Mouse (Mus musculus) cerebellum, adult 8-10 months (tissue): Measurements from ENCODE around the gene Gm35549.
"Not testable (repeated sequence)": the region's sequence is repeated elsewhere in the genome, so short reads cannot be mapped to it uniquely, and the experiment has no call there.

Experiments used
- DNase-seq: peaks from one replicate; pipeline ENCODE4 v3.0.0; 2022

Gene Gm35549

GRCm38 (mm10) chr9:122843760-122844159 is at the start of gene Gm35549:
Gm35549 (minus strand) TSS chr9:122844035.
- DNase-seq, result no peak

DNA sequence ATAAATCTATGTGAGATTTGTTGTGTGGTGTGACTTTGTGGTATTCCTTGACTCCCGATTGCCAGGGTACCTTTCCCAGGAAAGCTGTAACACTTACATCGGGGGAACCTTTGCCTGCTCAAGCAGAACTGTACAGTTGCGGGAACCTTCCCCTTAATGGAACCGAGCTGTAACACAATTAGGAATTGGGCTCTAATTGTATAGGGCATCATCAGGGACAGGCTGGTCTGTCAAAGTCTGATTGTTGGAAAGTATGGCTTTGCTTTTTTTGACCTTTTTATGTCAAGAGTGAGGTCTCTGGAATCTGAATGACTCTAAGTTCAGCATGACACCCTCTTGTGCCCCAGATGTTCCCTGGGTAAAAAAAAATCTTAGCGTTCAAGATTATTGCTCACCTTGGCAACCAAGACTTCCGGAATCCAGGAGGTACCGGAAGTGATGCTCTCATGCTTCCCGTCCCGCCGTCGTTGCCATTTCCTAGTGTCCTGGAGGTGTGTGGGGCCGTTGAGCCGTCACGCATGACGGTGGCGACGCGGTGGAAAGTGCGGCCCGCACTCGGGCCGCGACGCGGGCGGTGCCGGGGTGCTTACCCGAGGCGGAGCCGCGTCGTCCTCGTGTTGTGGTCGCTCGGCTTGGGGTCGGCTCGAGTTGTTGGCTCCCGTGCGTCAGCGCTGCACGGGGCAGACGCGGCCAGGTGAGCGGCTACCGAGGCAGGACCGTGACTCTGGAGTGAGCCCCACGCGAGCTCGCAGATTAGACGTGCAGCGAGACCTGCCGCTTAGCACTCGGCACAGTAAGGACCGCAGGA is 42.7 kb upstream of the Gm35549 start:
- peak; percentile 62 for DNase-seq

GRCm38 (mm10) chr9:122885385-122885784 is 41.5 kb upstream of the Gm35549 start, which contains the start of gene Zkscan7:
Zkscan7 (plus strand) TSS chr9:122885685.
- DNase-seq, result no peak

DNA sequence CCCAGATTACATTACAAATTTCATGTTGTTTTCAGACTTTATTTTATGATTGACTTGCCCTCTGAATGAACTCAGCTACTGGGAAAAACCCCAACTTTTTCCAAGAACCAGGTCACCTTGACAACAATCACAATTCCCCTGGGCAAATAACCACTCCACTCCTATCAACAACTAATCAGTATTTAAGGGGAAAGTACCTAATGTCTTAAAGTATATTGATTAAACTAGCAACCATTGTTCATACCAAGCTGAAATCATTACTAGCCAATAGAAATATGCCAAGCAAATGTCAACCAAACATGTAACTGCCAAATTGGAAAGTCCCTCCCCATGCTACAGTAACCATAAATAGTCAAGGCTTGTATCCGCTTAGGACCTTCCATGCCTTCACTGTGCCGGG is 31.3 kb upstream of the Gm35549 start:
- no peak for DNase-seq

GRCm38 (mm10) chr9:122874653-122875052 is 30.8 kb upstream of the Gm35549 start:
- DNase-seq, result no peak

GRCm38 (mm10) chr9:122872595-122872994 is 28.8 kb upstream of the Gm35549 start:
- no peak for DNase-seq

DNA sequence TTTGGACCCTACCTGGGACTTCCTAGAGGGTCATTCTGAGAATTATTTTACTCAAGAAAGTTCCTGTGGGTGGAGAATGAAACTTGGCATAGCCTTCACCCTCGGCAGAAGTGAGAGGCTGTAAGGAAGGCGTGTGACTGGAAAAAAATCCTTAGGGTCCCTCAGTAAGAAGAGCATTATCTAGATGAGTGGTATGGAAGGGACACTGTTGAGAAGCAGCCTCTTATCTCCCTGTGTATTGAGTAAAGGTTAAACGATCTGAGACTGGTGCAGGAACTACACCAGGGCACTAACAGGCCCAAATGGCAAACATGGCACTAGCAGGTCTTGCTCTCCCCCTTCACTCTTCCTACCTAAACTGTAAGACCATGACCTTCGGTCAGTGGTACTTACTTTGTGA is 22.4 kb upstream of the Gm35549 start:
- DNase-seq, result no peak

GRCm38 (mm10) chr9:122865697-122866166 is 21.9 kb upstream of the Gm35549 start, which contains the start of gene Zfp445:
Zfp445 (minus strand) TSS chr9:122866006.
- DNase-seq, result peak; percentile 75

DNA sequence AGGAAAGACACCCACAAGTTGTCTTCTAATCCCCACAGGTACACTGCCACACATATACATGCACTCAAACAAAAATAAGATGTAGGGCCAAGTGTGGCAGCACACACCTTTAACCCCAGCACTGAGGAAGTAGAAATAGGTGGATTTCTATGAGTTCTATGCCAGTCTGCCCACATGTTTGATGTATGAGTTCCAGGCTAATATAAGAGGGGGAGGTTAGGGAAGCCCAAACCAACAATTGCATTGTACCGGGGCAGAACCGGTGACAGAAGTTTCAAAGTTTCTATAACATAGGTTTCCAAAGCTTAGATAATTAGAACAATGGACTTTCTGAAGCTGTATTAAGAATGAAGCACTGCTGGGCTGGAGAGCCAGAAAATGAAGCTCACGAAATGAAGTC is 21.0 kb upstream of the Gm35549 start:
- DNase-seq, result no peak

- DNase-seq, result no peak
Observed at GRCm38 (mm10) chr9:122863731-122864130, 19.9 kb upstream of the Gm35549 start.

DNA sequence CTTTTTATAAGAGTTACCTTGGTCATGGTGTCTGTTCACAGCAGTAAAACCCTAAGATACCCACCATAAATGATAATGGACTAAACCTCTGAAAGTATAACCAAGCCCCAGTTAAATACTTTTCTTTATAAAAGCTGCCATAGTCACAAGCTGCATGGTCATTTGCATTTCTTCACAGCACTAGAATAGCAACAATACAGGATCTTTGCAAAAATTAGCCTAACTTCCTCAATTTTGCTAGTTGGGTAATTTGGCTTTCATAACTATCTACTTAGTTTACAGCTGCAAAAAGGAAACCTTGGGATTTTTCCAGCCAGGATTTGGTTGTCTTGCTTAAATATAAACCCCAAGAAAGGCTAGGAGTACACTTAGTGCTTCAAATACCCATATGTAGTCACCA is 16.9 kb upstream of the Gm35549 start:
- DNase-seq, result no peak

DNA sequence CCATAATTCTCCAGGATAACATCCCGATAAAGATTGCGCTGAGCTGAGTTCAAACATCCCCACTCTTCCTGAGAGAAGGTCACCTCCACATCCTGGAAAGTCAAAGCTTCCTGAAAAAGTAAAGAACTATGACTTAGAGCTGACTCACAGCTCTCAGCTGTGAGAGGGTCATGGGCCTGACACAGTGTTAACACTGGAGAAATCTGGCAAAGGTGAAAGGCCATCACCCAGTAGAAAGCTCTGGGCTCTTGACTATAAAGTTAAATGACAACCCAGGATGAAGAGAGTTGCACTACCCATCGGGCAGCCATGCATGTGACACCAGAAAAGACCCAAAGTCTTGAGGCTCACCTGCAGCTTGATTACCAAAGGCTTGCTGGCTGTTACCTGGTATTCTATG is 12.9 kb upstream of the Gm35549 start:
- DNase-seq, result no peak

DNA sequence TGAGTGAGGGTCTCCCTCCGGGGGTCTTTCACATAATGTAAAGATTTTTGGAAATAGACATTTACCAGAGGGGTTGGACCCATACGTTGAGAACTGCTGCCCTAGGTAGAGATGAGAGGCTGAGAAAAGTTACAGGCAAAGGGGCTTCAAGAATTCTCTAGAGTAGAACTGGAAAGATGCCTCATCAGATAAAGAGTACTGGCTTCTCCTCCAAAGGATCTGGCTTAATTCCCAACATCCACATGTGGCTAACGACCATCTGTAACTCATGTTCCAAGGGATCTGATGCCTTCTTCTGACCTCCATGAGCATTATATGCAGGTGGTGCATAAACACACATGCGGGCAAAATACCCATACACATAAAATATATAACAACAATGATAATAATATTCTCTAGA is 11.8 kb upstream of the Gm35549 start:
- no peak for DNase-seq

- not testable (repeated sequence) for DNase-seq
Observed at GRCm38 (mm10) chr9:122855141-122855540, 11.3 kb upstream of the Gm35549 start.

- no peak for DNase-seq
Observed at GRCm38 (mm10) chr9:122854526-122854925, 10.7 kb upstream of the Gm35549 start.

- not testable (repeated sequence) for DNase-seq
Observed at GRCm38 (mm10) chr9:122847811-122848311, 4.0 kb upstream of the Gm35549 start.

- no peak for DNase-seq
Observed at GRCm38 (mm10) chr9:122846156-122846555, 2.3 kb upstream of the Gm35549 start.

DNA sequence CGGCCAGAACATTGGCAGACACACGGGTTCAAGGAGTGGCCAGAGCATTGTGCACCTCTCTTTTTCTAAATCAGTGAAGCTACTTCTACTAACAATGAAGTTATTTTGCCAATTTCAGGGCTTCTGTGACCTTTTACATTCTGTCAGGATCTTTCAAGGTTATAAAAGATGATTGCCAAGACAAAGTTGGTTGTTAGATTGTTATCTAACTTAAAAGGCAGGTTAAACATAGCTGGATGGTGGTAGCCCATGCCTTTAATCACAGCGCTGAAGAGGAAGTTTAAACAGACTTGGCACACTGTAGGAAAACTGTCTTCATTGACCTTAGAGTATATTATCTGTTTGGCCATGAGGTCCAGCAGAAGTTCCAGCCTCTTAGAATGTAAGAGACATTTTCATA is 1.8 kb upstream of the Gm35549 start:
- no peak for DNase-seq

DNA sequence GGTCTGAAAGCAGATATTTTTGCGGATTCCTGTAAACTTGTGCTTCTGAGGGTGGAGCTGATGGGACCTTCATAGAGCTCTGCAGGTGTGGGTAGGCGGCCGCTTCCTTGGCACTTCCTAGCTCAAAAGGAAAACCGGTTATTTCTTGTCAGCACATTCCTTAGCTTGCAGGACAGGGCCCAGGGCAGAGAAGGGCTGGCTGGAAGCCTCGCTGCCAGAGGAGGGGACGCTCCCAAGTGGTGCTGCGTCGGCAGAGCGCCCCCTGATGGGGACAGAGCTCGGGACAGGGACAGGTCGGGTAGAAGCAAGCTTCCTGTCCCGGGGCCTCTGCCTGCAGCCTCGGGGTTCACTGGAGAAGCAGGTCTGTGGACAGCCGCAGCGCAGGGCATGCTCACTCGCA is 6.2 kb downstream of the Gm35549 start:
- no peak for DNase-seq

DNA sequence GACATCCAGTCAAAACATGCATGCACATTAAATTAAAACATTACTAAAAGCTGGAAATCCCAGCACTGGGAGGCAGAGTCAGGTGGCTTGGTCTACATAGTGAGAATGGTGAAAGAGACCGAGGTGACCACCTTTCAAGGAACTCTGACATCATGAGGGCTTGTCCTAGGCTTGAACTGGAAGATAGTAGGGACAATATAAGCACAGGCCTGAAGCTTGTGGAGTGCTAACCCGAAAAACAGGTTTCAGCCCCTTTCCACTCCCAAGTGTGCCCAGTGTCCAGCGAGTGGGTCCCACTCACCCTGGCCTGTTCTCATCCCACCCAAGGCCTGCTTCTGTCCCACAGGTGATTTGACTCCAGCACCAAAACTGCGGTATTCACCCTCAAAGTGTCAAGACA is 6.6 kb downstream of the Gm35549 start:
- DNase-seq, result no peak

GRCm38 (mm10) chr9:122836790-122837189 is 7.0 kb downstream of the Gm35549 start:
- DNase-seq, result peak; percentile 37

DNA sequence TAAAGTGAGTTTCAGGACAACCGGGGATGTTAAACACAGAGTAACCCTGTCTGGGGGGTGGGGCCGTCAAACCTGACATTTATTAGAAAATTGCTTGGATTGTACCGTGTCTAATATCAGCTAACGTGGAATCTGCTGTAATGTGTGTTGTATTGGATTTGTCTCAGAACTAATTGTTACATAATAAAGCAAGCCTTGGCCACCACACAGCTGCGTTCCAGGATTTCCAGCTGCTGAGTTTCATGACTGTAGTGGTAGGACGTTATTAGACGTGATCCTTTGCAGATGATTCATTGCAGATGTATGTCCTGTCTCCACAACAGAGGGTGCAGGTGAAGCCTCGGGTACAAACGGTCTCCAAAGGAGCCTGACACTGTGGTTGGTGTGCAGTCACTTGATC is 7.7 kb downstream of the Gm35549 start:
- no peak for DNase-seq

- no peak for DNase-seq
Observed at GRCm38 (mm10) chr9:122829826-122830380, 13.9 kb downstream of the Gm35549 start.

- no peak for DNase-seq
Observed at GRCm38 (mm10) chr9:122826743-122827142, 17.1 kb downstream of the Gm35549 start.
